Mouse (Mus musculus) forebrain, embryonic 11.5 days (tissue): ENCODE measurements at regions not wholly inside any gene's neighbourhood (a gene's known extent, or its start where the extent isn't known, plus 50 kb on each side); places are given as distances from the start of the nearest gene placed in this dataset.

ENCODE experiments used
- ATAC-seq: fragments of 200-750 bp; cut with Nextera tagmentation; replicated peaks from 2 replicates; pipeline ENCODE4 v1.8.0; 2017; ENCODE audit warnings: moderate TSS enrichment; ENCODE audit not compliant: low FRiP score
- DNase-seq: peaks from one replicate; pipeline ENCODE4 v3.0.0-alpha.2; 2017; ENCODE audit warnings: low spot score
- H3K27ac ChIP-seq: fragments of 300-500 bp; sonication (generic); 2 replicates; pipeline ENCODE4 v1.5.1; 2014; ENCODE audit warnings: low read depth, low read length
- H3K27me3 ChIP-seq: fragments of 300-500 bp; sonication (generic); 2 replicates; pipeline ENCODE4 v1.6.1; 2014; ENCODE audit warnings: mild to moderate bottlenecking, low read length, mixed read lengths; ENCODE audit not compliant: control insufficient read depth, insufficient read depth
- H3K36me3 ChIP-seq: fragments of 300-500 bp; sonication (generic); 2 replicates; pipeline ENCODE4 v1.6.1; 2014; ENCODE audit warnings: mild to moderate bottlenecking, low read length, moderate library complexity, mixed read lengths; ENCODE audit not compliant: control insufficient read depth, insufficient read depth
- H3K4me1 ChIP-seq: fragments of 300-500 bp; sonication (generic); replicated peaks from 2 replicates; pipeline ENCODE4 v1.6.1; 2014; ENCODE audit warnings: low read length, mixed read lengths; ENCODE audit not compliant: control insufficient read depth, insufficient read depth
- H3K4me2 ChIP-seq: fragments of 300-500 bp; sonication (generic); 2 replicates; pipeline ENCODE4 v1.6.1; 2014; ENCODE audit warnings: low read depth, mild to moderate bottlenecking, low read length, moderate library complexity, mixed read lengths; ENCODE audit not compliant: severe bottlenecking
- H3K4me3 ChIP-seq: fragments of 300-500 bp; sonication (generic); 2 replicates; pipeline ENCODE4 v1.5.1; 2014; ENCODE audit warnings: low read depth, low read length
- H3K9ac ChIP-seq: fragments of 300-500 bp; sonication (generic); 2 replicates; pipeline ENCODE4 v1.6.1; 2014; ENCODE audit warnings: low read length
- H3K9me3 ChIP-seq: fragments of 300-500 bp; sonication (generic); 2 replicates; pipeline ENCODE4 v1.6.1; 2016; ENCODE audit warnings: low read length, mixed read lengths; ENCODE audit not compliant: control insufficient read depth
- WGBS: fragments of 180-500 bp; shearing (Covaris S2); extraction: QIAGEN DNeasy Blood & Tissue Kit; methylation state at CpG from one replicate; pipeline ENCODE4 v1.1.7; 2014; 5-methylcytosine and 5-hydroxymethylcytosine counted together

DNA sequence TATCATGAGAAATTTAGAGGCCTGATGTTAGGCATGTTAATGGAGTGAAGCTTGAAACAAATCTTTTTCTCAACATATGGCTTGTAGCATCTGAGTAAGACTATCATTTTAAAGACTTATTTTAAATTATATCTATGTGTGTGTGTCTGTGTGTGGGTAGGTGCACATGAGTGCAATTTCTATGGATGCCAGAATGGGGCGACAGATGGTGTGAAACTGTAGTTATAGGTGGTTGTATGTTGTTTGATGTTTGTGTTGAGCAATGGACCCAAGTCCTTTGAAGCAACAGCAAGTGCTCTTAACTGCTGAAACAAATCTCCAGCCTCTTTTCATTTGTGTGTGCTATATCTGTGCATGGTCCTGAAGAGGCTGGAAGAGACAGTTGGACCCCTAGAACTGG is 801.1 kb upstream of the Tmem132c start:
- H3K4me2 ChIP-seq, result no peak overlapping the region
- no peak overlapping the region for H3K27ac ChIP-seq
- DNase-seq (no peak), ATAC-seq (no peak)
- no peaks in the 10 kb centered on the region for H3K27me3 ChIP-seq
- no peak overlapping the region for H3K4me3 ChIP-seq
- 98% methylated on average over 1 of the region's 1 CpGs for WGBS
- H3K36me3 ChIP-seq, result no peaks in the 10 kb centered on the region
- H3K9ac ChIP-seq, result no peak overlapping the region
- H3K4me1 ChIP-seq, result no peaks in the 10 kb centered on the region
- H3K9me3 ChIP-seq, result no peaks in the 10 kb centered on the region

DNA sequence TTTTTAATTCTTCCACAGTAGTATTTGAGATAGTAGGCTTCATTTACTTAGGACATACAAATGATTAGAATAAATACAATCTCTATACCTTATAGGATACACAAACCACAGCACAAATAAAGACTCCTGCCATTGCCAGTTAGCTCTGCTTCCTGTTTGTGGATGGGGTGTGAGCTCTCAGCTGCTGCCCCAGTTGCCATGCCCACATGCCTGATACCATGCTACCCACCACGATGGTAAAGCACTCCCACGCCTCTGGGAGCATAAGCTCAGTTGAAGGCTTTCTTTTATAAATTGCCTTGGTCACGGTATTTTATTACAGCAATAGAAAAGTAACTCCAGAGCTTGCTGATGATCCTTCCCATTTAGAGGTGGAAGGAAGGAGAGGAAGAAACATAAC is 765.8 kb upstream of the Tmem132c start:
- Histone ChIP-seq H3K9me3 (no peaks in the 10 kb centered on the region), H3K4me3 (no peak overlapping the region), H3K4me2 (no peak overlapping the region), H3K36me3 (no peaks in the 10 kb centered on the region), H3K4me1 (no peaks in the 10 kb centered on the region), H3K9ac (no peak overlapping the region), H3K27me3 (no peaks in the 10 kb centered on the region), H3K27ac (no peak overlapping the region)
- WGBS, result 82% methylated on average over 3 of the region's 3 CpGs
- ATAC-seq (no peak), DNase-seq (no peak)

DNA sequence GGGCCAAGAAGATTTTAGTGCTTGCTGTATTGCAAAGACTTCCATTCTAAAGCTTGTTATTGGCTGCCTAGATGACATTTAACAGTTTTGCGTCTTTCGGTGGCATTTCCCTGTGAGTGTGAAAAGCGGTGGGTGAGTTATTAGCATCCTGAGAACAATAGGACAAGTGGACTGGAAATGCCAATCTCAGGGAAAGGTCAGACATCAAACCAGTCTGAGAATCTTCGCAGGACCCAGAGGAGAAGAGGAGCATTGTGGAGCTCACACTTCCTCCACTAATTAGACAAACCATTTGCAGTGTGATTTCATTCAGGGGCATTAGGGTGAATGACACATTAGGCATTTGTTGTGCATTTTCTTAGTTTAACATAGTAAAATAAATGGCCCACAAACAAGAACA is 719.5 kb upstream of the Tmem132c start:
- Histone ChIP-seq H3K4me3 (no peak overlapping the region), H3K9me3 (no peaks in the 10 kb centered on the region), H3K9ac (no peak overlapping the region), H3K4me1 (no peaks in the 10 kb centered on the region), H3K27me3 (no peaks in the 10 kb centered on the region), H3K27ac (no peak overlapping the region), H3K36me3 (no peaks in the 10 kb centered on the region), H3K4me2 (no peak overlapping the region)
- ATAC-seq, result no peak
- no peak for DNase-seq
- WGBS, result 18% methylated on average over 4 of the region's 4 CpGs

DNA sequence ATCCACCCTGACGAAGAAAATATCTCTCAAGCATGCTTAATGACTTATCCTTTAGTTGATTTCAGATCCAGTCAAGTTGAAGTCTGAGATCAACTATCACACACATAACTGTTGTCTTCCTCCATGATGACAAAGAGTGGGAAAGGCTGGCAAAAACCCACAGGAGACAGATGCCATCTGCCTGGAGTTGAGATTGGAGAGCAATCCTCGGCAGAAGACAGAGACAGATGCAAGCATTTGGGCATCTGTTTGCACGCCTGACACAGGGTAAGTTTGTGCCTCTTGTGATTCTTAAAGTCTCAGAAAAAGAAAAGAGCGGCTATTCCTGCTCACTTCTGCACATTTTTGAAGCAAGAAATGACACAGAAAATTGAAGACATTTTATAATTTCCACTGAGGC is 715.7 kb upstream of the Tmem132c start:
- H3K27ac ChIP-seq, result no peak overlapping the region

DNA sequence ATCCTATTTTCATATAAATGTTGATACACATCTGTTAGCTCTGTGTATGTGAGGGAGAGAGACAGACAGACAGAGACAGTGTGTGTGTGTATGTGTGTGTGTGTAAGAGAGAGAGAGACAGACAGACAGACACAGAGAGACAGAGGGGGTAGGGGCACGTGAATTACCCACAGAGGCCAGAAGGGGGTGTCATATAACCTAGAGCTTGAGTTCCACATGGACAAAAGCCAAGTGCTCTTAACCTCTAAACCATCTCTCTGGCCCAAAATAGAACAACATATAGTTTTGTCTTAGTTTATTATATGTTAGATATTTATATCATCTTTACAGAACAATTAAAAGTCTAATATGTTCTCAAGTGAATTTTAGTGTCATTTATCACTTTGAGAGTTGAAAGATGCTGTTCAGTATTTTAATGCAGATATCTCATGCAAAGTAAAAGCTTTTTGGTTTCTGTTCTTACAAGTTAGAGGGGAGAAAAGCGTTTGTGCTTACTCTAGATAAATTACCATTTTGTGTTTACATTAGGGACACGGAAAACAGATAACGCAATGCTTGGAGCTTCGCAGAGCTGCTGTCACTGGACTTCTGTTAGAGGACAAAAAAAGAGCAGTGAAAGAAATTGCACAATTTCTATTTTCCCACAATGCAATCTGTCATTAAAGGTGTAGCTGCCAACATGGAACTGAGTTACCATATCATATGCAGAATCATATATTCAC is 710.6 kb upstream of the Tmem132c start:
- 78% methylated on average over 5 of the region's 5 CpGs for WGBS
- no peak for DNase-seq
- H3K36me3 ChIP-seq, result no peaks in the 10 kb centered on the region
- no peaks in the 10 kb centered on the region for H3K9me3 ChIP-seq
- H3K4me1 ChIP-seq, result no peaks in the 10 kb centered on the region
- no peak overlapping the region for H3K4me2 ChIP-seq
- no peak overlapping the region for H3K27ac ChIP-seq
- ATAC-seq, result no peak
- H3K4me3 ChIP-seq, result no peak overlapping the region
- H3K27me3 ChIP-seq, result no peaks in the 10 kb centered on the region
- no peak overlapping the region for H3K9ac ChIP-seq

More for the DNA sequence above, 715.7 kb upstream of the Tmem132c start:
- ATAC-seq (no peak), DNase-seq (no peak)
- Histone ChIP-seq H3K27me3 (no peaks in the 10 kb centered on the region), H3K9me3 (no peaks in the 10 kb centered on the region), H3K4me3 (no peak overlapping the region), H3K36me3 (no peaks in the 10 kb centered on the region), H3K4me1 (no peaks in the 10 kb centered on the region), H3K4me2 (no peak overlapping the region), H3K9ac (no peak overlapping the region)
- 84% methylated on average over 4 of the region's 4 CpGs for WGBS

DNA sequence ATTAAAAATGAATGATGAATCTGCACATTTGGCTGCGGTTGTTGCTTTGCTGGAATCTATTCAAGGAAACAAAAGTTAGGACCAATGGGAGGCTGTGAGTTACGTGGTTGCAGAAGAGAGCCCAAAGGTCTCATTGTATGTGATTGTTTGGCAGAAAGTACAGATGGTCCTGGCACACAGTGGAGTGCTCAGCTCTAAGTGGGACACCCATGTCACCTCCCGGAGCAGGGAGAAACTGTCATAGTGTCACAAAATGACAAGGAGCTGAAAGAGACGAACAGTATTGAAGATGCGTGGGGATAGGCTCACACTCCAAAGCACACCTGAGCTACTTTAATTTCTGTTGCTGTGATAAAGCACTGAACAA is 710.1 kb upstream of the Tmem132c start:
- H3K9ac ChIP-seq, result no peak overlapping the region
- no peaks in the 10 kb centered on the region for H3K27me3 ChIP-seq
- no peak for DNase-seq
- no peaks in the 10 kb centered on the region for H3K4me1 ChIP-seq
- ATAC-seq, result no peak
- no peak overlapping the region for H3K27ac ChIP-seq
- no peak overlapping the region for H3K4me3 ChIP-seq
- no peaks in the 10 kb centered on the region for H3K36me3 ChIP-seq
- H3K9me3 ChIP-seq, result no peaks in the 10 kb centered on the region
- H3K4me2 ChIP-seq, result no peak overlapping the region
- WGBS, result 90% methylated on average over 5 of the region's 5 CpGs

DNA sequence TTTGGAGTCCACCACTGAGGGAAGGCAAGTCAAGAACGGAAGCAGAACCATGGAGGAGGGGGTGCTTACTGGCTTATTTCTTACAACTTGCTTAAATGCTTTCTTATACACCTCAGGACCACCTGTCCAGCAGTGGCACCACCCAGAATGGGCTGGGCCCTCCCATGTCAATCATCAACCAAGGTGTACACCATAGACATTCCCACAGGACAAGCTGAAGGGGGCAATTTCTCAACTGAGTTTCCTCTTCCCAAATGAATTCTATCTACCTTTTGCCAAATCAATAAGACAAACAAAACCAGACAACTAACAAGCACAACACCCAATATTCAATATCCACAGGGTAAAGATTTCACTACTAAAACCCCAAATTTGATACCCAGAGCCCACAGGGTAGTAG is 709.6 kb upstream of the Tmem132c start:
- H3K36me3 ChIP-seq, result no peaks in the 10 kb centered on the region
- H3K27me3 ChIP-seq, result no peaks in the 10 kb centered on the region
- no peak overlapping the region for H3K9ac ChIP-seq
- DNase-seq (no peak), ATAC-seq (no peak)
- 96% methylated on average over 1 of the region's 1 CpGs for WGBS
- H3K27ac ChIP-seq, result no peak overlapping the region
- no peaks in the 10 kb centered on the region for H3K9me3 ChIP-seq
- H3K4me2 ChIP-seq, result no peak overlapping the region
- H3K4me3 ChIP-seq, result no peak overlapping the region
- no peaks in the 10 kb centered on the region for H3K4me1 ChIP-seq

DNA sequence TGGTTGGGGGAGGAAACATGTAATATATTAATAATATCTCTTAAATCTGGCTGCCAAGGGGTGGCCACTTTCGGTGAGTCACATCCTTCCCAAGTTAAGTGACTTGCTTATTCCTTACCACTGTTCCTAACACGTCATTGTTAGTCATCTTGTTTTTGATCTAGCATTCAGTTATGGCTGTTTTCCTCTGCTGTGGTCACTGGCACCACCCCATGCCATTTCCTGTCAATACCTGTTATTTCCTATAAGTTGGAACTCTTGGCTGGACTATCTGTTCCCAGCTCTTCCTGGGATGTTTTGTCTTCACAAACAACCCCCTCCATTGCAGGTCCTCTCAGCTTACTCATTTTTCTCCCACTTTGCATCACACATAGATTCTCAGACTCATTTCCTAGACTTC is 703.5 kb upstream of the Tmem132c start:
- no peak overlapping the region for H3K9ac ChIP-seq
- H3K4me2 ChIP-seq, result no peak overlapping the region
- no peaks in the 10 kb centered on the region for H3K9me3 ChIP-seq
- H3K36me3 ChIP-seq, result no peaks in the 10 kb centered on the region
- H3K27me3 ChIP-seq, result no peaks in the 10 kb centered on the region
- WGBS, result 83% methylated on average over 2 of the region's 2 CpGs
- DNase-seq, result no peak
- no peak overlapping the region for H3K4me3 ChIP-seq
- H3K4me1 ChIP-seq, result no peaks in the 10 kb centered on the region
- H3K27ac ChIP-seq, result no peak overlapping the region
- ATAC-seq, result no peak

DNA sequence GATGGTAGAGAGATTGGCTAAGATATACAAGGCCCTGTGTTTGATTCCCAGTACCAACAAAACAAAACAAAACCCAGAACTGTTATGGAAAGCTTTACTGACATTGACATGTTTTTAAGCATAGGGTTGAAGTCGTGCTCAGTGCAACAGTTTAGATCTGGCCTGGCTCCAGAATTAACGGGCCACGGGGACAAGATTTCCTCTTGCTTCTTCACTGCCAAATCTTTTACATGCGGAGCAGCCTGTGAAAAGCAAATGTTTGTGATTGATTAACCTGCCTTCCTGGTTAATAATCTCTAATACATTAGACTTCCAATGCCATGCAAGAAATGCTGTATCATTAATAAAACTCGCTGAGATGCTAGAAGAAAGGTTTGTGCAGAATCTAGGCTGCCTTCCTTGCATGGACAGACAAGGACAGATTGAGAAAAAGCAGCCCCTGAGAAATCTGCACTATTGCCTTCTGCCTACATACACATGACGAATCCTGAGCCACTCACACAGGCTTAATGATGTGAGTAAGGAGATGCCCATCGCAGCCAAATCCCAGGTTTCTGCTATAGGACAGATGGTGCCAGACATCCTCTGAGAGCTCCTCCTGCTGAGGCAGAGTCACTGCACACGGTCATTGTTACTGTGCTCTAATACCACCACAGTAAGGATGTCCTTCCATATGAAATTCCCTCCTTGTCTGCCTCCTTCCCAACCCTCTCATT is 697.2 kb upstream of the Tmem132c start:
- H3K27me3 ChIP-seq, result no peaks in the 10 kb centered on the region
- no peaks in the 10 kb centered on the region for H3K9me3 ChIP-seq
- no peak overlapping the region for H3K9ac ChIP-seq
- ATAC-seq, result no peak
- 82% methylated on average over 8 of the region's 8 CpGs for WGBS
- H3K4me1 ChIP-seq, result no peaks in the 10 kb centered on the region
- no peak overlapping the region for H3K4me3 ChIP-seq
- H3K4me2 ChIP-seq, result no peak overlapping the region
- no peak for DNase-seq
- no peak overlapping the region for H3K27ac ChIP-seq
- H3K36me3 ChIP-seq, result no peaks in the 10 kb centered on the region
